Mouse (Mus musculus) MEL (cell line): ENCODE data around the gene Tead1.

ENCODE experiments used
- ELF1 ChIP-seq: IDR thresholded peaks from 2 replicates; pipeline ENCODE4 v1.6.1; 2014; ENCODE audit warnings: low read depth, mild to moderate bottlenecking, inconsistent platforms, low read length, improper control_type of control experiment, moderate library complexity
- EP300 ChIP-seq, 2 experiments: IDR thresholded peaks; 2 replicates each; pipeline ENCODE4 v1.6.1; 2011; ENCODE audit warnings: improper control_type of control experiment in 2 of 2, low read length in 2 of 2, low read depth in 1 of 2, mild to moderate bottlenecking in 1 of 2
- GATA1 ChIP-seq: IDR thresholded peaks from 2 replicates; pipeline ENCODE4 v1.6.1; 2011; ENCODE audit warnings: low read depth, low read length, improper control_type of control experiment
- MAZ ChIP-seq: IDR thresholded peaks from 2 replicates; pipeline ENCODE4 v1.6.1; 2012; ENCODE audit warnings: low read depth, mild to moderate bottlenecking, inconsistent platforms, low read length, improper control_type of control experiment
- NELFE ChIP-seq: IDR thresholded peaks from 2 replicates; pipeline ENCODE4 v1.6.1; 2011; ENCODE audit warnings: low read depth, low read length, improper control_type of control experiment
- POLR2A ChIP-seq, 2 experiments: IDR thresholded peaks; 2 replicates each; pipeline ENCODE4 v1.6.1; 2011 to 2012; ENCODE audit warnings: low read length in 2 of 2, mild to moderate bottlenecking in 2 of 2, control low read depth in 1 of 2, improper control_type of control experiment in 1 of 2, low read depth in 1 of 2, moderate library complexity in 1 of 2; ENCODE audit not compliant: control insufficient read depth in 1 of 2, insufficient read depth in 1 of 2, poor library complexity in 1 of 2
- POLR2AphosphoS5 ChIP-seq: IDR thresholded peaks from 2 replicates; pipeline ENCODE4 v1.6.1; 2012; ENCODE audit warnings: low read depth, borderline replicate concordance, mild to moderate bottlenecking, inconsistent platforms, low read length, moderate library complexity, mixed read lengths
- TAL1 ChIP-seq: IDR thresholded peaks from 2 replicates; pipeline ENCODE4 v1.6.1; 2012; ENCODE audit warnings: mild to moderate bottlenecking, inconsistent platforms, low read length, moderate library complexity, mixed read lengths
- UBTF ChIP-seq: IDR thresholded peaks from 2 replicates; pipeline ENCODE4 v1.6.1; 2012; ENCODE audit warnings: low read depth, mild to moderate bottlenecking, inconsistent platforms, low read length, improper control_type of control experiment, moderate library complexity, borderline replicate concordance; ENCODE audit not compliant: insufficient read depth
- ZC3H11A ChIP-seq: IDR thresholded peaks from 2 replicates; pipeline ENCODE4 v1.6.1; 2012; ENCODE audit warnings: low read depth, mild to moderate bottlenecking, inconsistent platforms, low read length, improper control_type of control experiment

- TF ChIP-seq ELF1 = no peak
- TF ChIP-seq EP300 (IDR thresholded peaks at IDR 0.05; ENCODE audit: low read depth in 1 of 2, low read length in 2 of 2) = no peak
- TF ChIP-seq NELFE = no peak
- TF ChIP-seq TAL1 = no peak
- TF ChIP-seq GATA1 = no peak
- TF ChIP-seq POLR2AphosphoS5 = no peak
- no peak for TF ChIP-seq POLR2A (IDR thresholded peaks at IDR 0.05; ENCODE audit: control insufficient read depth in 1 of 2, insufficient read depth in 1 of 2, low read depth in 1 of 2, low read length in 2 of 2, poor library complexity in 1 of 2)
- TF ChIP-seq ZC3H11A = no peak
- TF ChIP-seq UBTF = no peak
- TF ChIP-seq MAZ = no peak
These were observed 90.7 kb downstream of the Tead1 start for GRCm38 (mm10) chr7:112769866-112770265.
